Mouse (Mus musculus) thymus, postnatal 0 days (tissue): ENCODE data around the gene Abhd17a. TPM values are rescaled to one million over a fixed set of nuclear protein-coding genes. Genes with fewer than 3 reads are reported as not detected.
A peak's percentile ranks its signal among the peaks of the same experiment; 100 is the strongest.

Experiments
- DNase-seq: peaks from one replicate; pipeline ENCODE4 v3.0.0-alpha.2; 2015; ENCODE audit warnings: low spot score
- microRNA-seq: library from miRNA; unstranded; fragments of <30 nt; microRNA quantifications from one replicate; pipeline ENCODE4, GENCODE M21; 2016; ENCODE audit warnings: borderline number of aligned reads
- polyA plus RNA-seq: library from polyadenylated mRNA; unstranded; fragments of >200 nt; fragmentation: Nextera tagmentation; extraction: Ambion mirVana; gene quantifications from 2 replicates; pipeline ENCODE4 v1.2.1, GENCODE M21; 2015

The Abhd17a gene
- polyA plus RNA-seq, 1 experiment from 2014 or later: 118 TPM

- no peak for DNase-seq
These were observed 41.6 kb downstream of the Abhd17a start for GRCm38 (mm10) chr10:80548428-80549006.

GRCm38 (mm10) chr10:80547539-80547938 lies 42.6 kb downstream of the Abhd17a start:
- DNase-seq: no peak

- no peak for DNase-seq
These were observed 43.2 kb downstream of the Abhd17a start for GRCm38 (mm10) chr10:80546945-80547344.

- DNase-seq: no peak
These were observed 44.6 kb downstream of the Abhd17a start for GRCm38 (mm10) chr10:80545590-80545989.

- no peak for DNase-seq
These were observed 46.3 kb downstream of the Abhd17a start for GRCm38 (mm10) chr10:80543873-80544272.

GRCm38 (mm10) chr10:80539493-80539892 lies 50.6 kb downstream of the Abhd17a start:
- DNase-seq: no peak

GRCm38 (mm10) chr10:80538710-80539394 lies 51.3 kb downstream of the Abhd17a start, which contains the start of gene Atp8b3:
TSS of gene Atp8b3 (minus strand) at chr10:80539124.
- peak; percentile 92 for DNase-seq

- no peak for DNase-seq
These were observed 52.0 kb downstream of the Abhd17a start for GRCm38 (mm10) chr10:80538180-80538579.

- DNase-seq: no peak
These were observed 54.4 kb downstream of the Abhd17a start for GRCm38 (mm10) chr10:80535711-80536110.

GRCm38 (mm10) chr10:80535071-80535470 lies 55.1 kb downstream of the Abhd17a start:
- DNase-seq: peak; percentile 35

GRCm38 (mm10) chr10:80533704-80534103 lies 56.4 kb downstream of the Abhd17a start:
- no peak for DNase-seq

Small RNA genes within 50 kb of the gene (microRNA-seq; reads per million reads assigned to microRNA genes)
- not detected for gene Mir6912

Other genes with a start within 250 kb of the Abhd17a start
- gene Adamtsl5, start 241.9 kb downstream of the Abhd17a start, polyA plus RNA-seq: 1.0 and 1.1 TPM in 2 replicates
- gene Plk5, start 233.9 kb downstream of the Abhd17a start, polyA plus RNA-seq: 0.17 and 0.21 TPM in 2 replicates
- gene Mex3d, start 202.7 kb downstream of the Abhd17a start, polyA plus RNA-seq: 3.2 and 4.7 TPM in 2 replicates
- gene Mbd3, start 190.8 kb downstream of the Abhd17a start, polyA plus RNA-seq: 151 and 166 TPM in 2 replicates
- 635 and 689 TPM in 2 replicates for gene Uqcr11, start 183.5 kb downstream of the Abhd17a start, polyA plus RNA-seq
- 89.7 and 96.8 TPM in 2 replicates for gene Tcf3, start 156.7 kb downstream of the Abhd17a start, polyA plus RNA-seq
- not detected in 2 replicates for gene Onecut3, start 95.5 kb downstream of the Abhd17a start, polyA plus RNA-seq
- gene Atp8b3, start 51.2 kb downstream of the Abhd17a start, polyA plus RNA-seq: not detected in 2 replicates
- gene Rexo1, start 28.8 kb downstream of the Abhd17a start, polyA plus RNA-seq: 24.1 and 25.5 TPM in 2 replicates
- 7.7 and 9.5 TPM in 2 replicates for gene Klf16, start 13.0 kb downstream of the Abhd17a start, polyA plus RNA-seq
- gene Scamp4, start 12.5 kb upstream of the Abhd17a start, polyA plus RNA-seq: 50.4 and 52.9 TPM in 2 replicates
- 6.9 and 10.2 TPM in 2 replicates for gene Adat3, start 12.5 kb upstream of the Abhd17a start, polyA plus RNA-seq
- gene Gm49322, start 15.7 kb upstream of the Abhd17a start, polyA plus RNA-seq: 2.8 and 4.2 TPM in 2 replicates
- 153 and 160 TPM in 2 replicates for gene Csnk1g2, start 32.5 kb upstream of the Abhd17a start, polyA plus RNA-seq
- gene Btbd2, start 66.7 kb upstream of the Abhd17a start, polyA plus RNA-seq: 31.6 and 31.9 TPM in 2 replicates
- 119 and 125 TPM in 2 replicates for gene Mknk2, start 87.8 kb upstream of the Abhd17a start, polyA plus RNA-seq
- 107 and 114 TPM in 2 replicates for gene Mob3a, start 111.6 kb upstream of the Abhd17a start, polyA plus RNA-seq
- 17.8 and 20.1 TPM in 2 replicates for gene Izumo4, start 111.8 kb upstream of the Abhd17a start, polyA plus RNA-seq
- 48.0 and 54.8 TPM in 2 replicates for gene Ap3d1, start 151.9 kb upstream of the Abhd17a start, polyA plus RNA-seq
- gene Dot1l, start 164.9 kb upstream of the Abhd17a start, polyA plus RNA-seq: 10.5 and 15.0 TPM in 2 replicates
- gene Sf3a2, start 207.9 kb upstream of the Abhd17a start, polyA plus RNA-seq: 62.7 and 80.3 TPM in 2 replicates
- 137 and 140 TPM in 2 replicates for gene Plekhj1, start 208.3 kb upstream of the Abhd17a start, polyA plus RNA-seq
- gene Amh, start 214.9 kb upstream of the Abhd17a start, polyA plus RNA-seq: 0.08 TPM in 2 replicates
- 0.15 and 0.29 TPM in 2 replicates for gene Jsrp1, start 223.2 kb upstream of the Abhd17a start, polyA plus RNA-seq
- 2,037 and 2,048 TPM in 2 replicates for gene Oaz1, start 236.3 kb upstream of the Abhd17a start, polyA plus RNA-seq